Mouse (Mus musculus) E14TG2a.4 (cell line): ENCODE data around the gene Chst13.

Experiments used
- CTCF ChIP-seq: conservative IDR thresholded peaks from 2 replicates; pipeline ENCODE4 v1.5.1; 2014; ENCODE audit warnings: low read length
- NANOG ChIP-seq: IDR thresholded peaks from 2 replicates; pipeline ENCODE4 v1.6.1; 2014; ENCODE audit warnings: borderline replicate concordance, low read length, mixed read lengths

GRCm38 (mm10) chr6:90360024-90360781, 35.2 kb upstream of the Chst13 start:
- TF ChIP-seq CTCF (no peak), NANOG (no peak)
